Mouse (Mus musculus): ENCODE measurements around the gene Per2.

DNA sequence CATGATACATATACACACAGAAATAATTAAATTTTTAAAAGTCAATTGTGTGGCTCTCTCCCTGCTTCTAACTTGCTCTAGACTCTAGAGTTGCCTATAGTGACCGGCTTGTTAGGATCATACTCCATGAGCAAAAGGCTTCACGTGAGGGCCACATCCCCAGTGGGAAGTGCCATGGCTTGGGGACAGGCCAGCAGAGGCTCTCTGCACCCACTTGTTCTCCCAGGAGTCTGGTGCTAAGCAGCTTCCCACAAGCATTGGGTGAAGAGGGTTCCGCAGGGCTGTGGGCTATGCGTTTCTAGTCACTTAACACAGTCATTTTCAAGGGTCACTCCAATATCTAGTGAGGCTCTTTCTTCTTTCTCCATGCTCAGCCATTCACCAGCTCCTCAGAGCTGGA, 2.0 kb downstream of the Per2 start:
- no peak for TF ChIP-seq EP300 (IDR thresholded peaks at IDR 0.05; ENCODE audit: low read length)
- TF ChIP-seq MAFK (IDR thresholded peaks at IDR 0.05; ENCODE audit: insufficient replicate concordance, low read length), result no peak
- TF ChIP-seq TCF12 (IDR thresholded peaks at IDR 0.05; ENCODE audit: low read depth, low read length), result no peak
- TF ChIP-seq TBP (conservative IDR thresholded peaks at IDR 0.05; ENCODE audit: low read depth, low read length), result no peak
- no peak for TF ChIP-seq POLR2A (IDR thresholded peaks at IDR 0.05; ENCODE audit: low read depth, low read length)
- no peak for TF ChIP-seq E2F4 (IDR thresholded peaks at IDR 0.05; ENCODE audit: insufficient replicate concordance, low read depth, low read length)
- no peak for TF ChIP-seq RCOR1 (conservative IDR thresholded peaks at IDR 0.05; ENCODE audit: low read depth, low read length)
- TF ChIP-seq USF1 (IDR thresholded peaks at IDR 0.05; ENCODE audit: low read depth, low read length), result no peak
- TF ChIP-seq SMC3 (IDR thresholded peaks at IDR 0.05; ENCODE audit: low read depth, low read length), result no peak
- no peak for TF ChIP-seq CTCF (conservative IDR thresholded peaks at IDR 0.05 in 1 of 2, IDR thresholded peaks at IDR 0.05 in 1 of 2; ENCODE audit: low read depth in 2 of 2, low read length in 2 of 2)
- TF ChIP-seq NELFE (IDR thresholded peaks at IDR 0.05; ENCODE audit: low read depth, low read length), result no peak
- no peak for TF ChIP-seq MXI1 (IDR thresholded peaks at IDR 0.05; ENCODE audit: low read depth, low read length)
